ENCODE assay signal across 8 mouse cellular contexts in genomic region chr10:80985970-80986701, GRCm38 (mm10). TPM values are rescaled to one million over a fixed set of nuclear protein-coding genes. Genes with fewer than 3 reads are reported as not detected.
A peak's percentile ranks its signal among the peaks of the same experiment; 100 is the strongest.
DNase-seq lines count a peak whose midpoint lies in the region; ATAC-seq and TF ChIP-seq lines count a peak whose summit lies in the region.

No protein-coding gene starts in this region.

- no peak for TF ChIP-seq CTCF in left cerebral cortex, adult 2 months (IDR thresholded peaks at IDR 0.05)
- no peak for TF ChIP-seq CTCF in intestine, postnatal 0 days (IDR thresholded peaks at IDR 0.05; ENCODE audit: low read depth)

- peak overlapping the region; percentile 49 for H3K4me3 ChIP-seq in left cerebral cortex, adult 2 months
- H3K4me3 ChIP-seq in embryonic facial prominence, embryonic 12.5 days, result peak overlapping the region; percentile 18
- peak overlapping the region; percentile 47 for H3K4me3 ChIP-seq in intestine, postnatal 0 days (ENCODE audit: low read depth, low read length)

- H3K4me1 ChIP-seq in embryonic facial prominence, embryonic 12.5 days, result peaks cover 15% of the 10 kb centered on the region
- H3K4me1 ChIP-seq in intestine, postnatal 0 days (replicated peaks; ENCODE audit: control insufficient read depth, insufficient read depth, low read length), result peaks cover 2% of the 10 kb centered on the region; the same call in 1 of the 2 replicates

- peaks cover 40% of the 10 kb centered on the region for H3K27me3 ChIP-seq in embryonic facial prominence, embryonic 12.5 days
- H3K27me3 ChIP-seq in intestine, postnatal 0 days (replicated peaks; ENCODE audit: control insufficient read depth, insufficient read depth, low read length), result no peaks in the 10 kb centered on the region

- no peak for ATAC-seq in embryonic facial prominence, embryonic 12.5 days (ENCODE audit: insufficient number of reproducible peaks, insufficient read depth, low FRiP score, low TSS enrichment)
- peak; percentile 14 for ATAC-seq in intestine, postnatal 0 days

- WGBS in embryonic facial prominence, embryonic 12.5 days, result 30% methylated on average over 13 of the region's 13 CpGs
- WGBS in intestine, postnatal 0 days, result 24% methylated on average over 13 of the region's 13 CpGs

- H3K9me3 ChIP-seq in embryonic facial prominence, embryonic 12.5 days, result no peaks in the 10 kb centered on the region
- H3K9me3 ChIP-seq in intestine, postnatal 0 days (ENCODE audit: control insufficient read depth), result no peaks in the 10 kb centered on the region

- intact Hi-C loops in left cerebral cortex, adult 2 months (cut with DNase I), result no loop called here

- H3K4me2 ChIP-seq in embryonic facial prominence, embryonic 12.5 days (replicated peaks), result peak overlapping the region; percentile 36
- H3K4me2 ChIP-seq in intestine, postnatal 0 days (replicated peaks; ENCODE audit: low read depth), result peak overlapping the region; percentile 84

- DNase-seq in left cerebral cortex, adult 2 months (ENCODE audit: extremely low spot score in 1 of 2, low spot score in 2 of 2), result no peak
- no peak for DNase-seq in left cerebral cortex, adult 9 months (ENCODE audit: low spot score in 2 of 2)
- peak; percentile 70 for DNase-seq in naive thymus-derived CD4-positive, alpha-beta T cell, adult 2 months (ENCODE audit: low read depth)
- DNase-seq in spleen, postnatal 4 days (ENCODE audit: low spot score in 2 of 2), result no peak
- no peak for DNase-seq in urinary bladder, postnatal 36 days (ENCODE audit: low spot score in 2 of 2)
- DNase-seq in adrenal gland, postnatal 14 days, result no peak

- no peaks in the 10 kb centered on the region for H3K36me3 ChIP-seq in embryonic facial prominence, embryonic 12.5 days
- no peaks in the 10 kb centered on the region for H3K36me3 ChIP-seq in intestine, postnatal 0 days (ENCODE audit: control insufficient read depth, insufficient read depth)

- H3K27ac ChIP-seq in left cerebral cortex, adult 2 months, result peak overlapping the region; percentile 69
- H3K27ac ChIP-seq in embryonic facial prominence, embryonic 12.5 days, result no peak overlapping the region
- peak overlapping the region; percentile 37; the same call in 1 of the 2 replicates for H3K27ac ChIP-seq in intestine, postnatal 0 days (ENCODE audit: low read depth, low read length)

- H3K9ac ChIP-seq in embryonic facial prominence, embryonic 12.5 days, result peak overlapping the region; percentile 16; the same call in 1 of the 2 replicates
- H3K9ac ChIP-seq in intestine, postnatal 0 days (ENCODE audit: low read depth, low read length), result peak overlapping the region; percentile 35

RNA-seq across cellular contexts. Expression of gene Gng7, which starts 28.6 kb away (rescaled TPM):
- total RNA-seq in left cerebral cortex, adult 2 months (2021), result 100 to 1,000 TPM in 1 of 2 experiments, 10 to 100 TPM in 1; 66.6 to 111 TPM
- polyA plus RNA-seq in embryonic facial prominence, embryonic 12.5 days (2016; fragmentation: Nextera tagmentation; extraction: Ambion mirVana), result 11.0 and 11.4 TPM in 2 replicates
- 0.81 and 1.2 TPM in 2 replicates for polyA plus RNA-seq in intestine, postnatal 0 days (2015; fragmentation: Nextera tagmentation; extraction: Ambion mirVana)
- total RNA-seq in adrenal gland, postnatal 14 days (2021), result 5.9 and 6.2 TPM in 2 replicates

RNA-seq across cellular contexts. Expression of gene Diras1, which starts 39.3 kb away (rescaled TPM):
- total RNA-seq in left cerebral cortex, adult 2 months (2021), result 100 to 1,000 TPM; 100 to 116 TPM
- 1.9 and 2.1 TPM in 2 replicates for polyA plus RNA-seq in embryonic facial prominence, embryonic 12.5 days (2016; fragmentation: Nextera tagmentation; extraction: Ambion mirVana)
- polyA plus RNA-seq in intestine, postnatal 0 days (2015; fragmentation: Nextera tagmentation; extraction: Ambion mirVana), result 0.43 and 0.91 TPM in 2 replicates
- 2.1 and 2.3 TPM in 2 replicates for total RNA-seq in adrenal gland, postnatal 14 days (2021)

RNA-seq across cellular contexts. Expression of gene Slc39a3, which starts 51.1 kb away (rescaled TPM):
- 10 to 100 TPM; 61.3 to 62.5 TPM for total RNA-seq in left cerebral cortex, adult 2 months (2021)
- polyA plus RNA-seq in embryonic facial prominence, embryonic 12.5 days (2016; fragmentation: Nextera tagmentation; extraction: Ambion mirVana), result 21.8 and 21.9 TPM in 2 replicates
- polyA plus RNA-seq in intestine, postnatal 0 days (2015; fragmentation: Nextera tagmentation; extraction: Ambion mirVana), result 10.5 and 11.1 TPM in 2 replicates
- total RNA-seq in adrenal gland, postnatal 14 days (2021), result 30.3 and 30.5 TPM in 2 replicates

RNA-seq across cellular contexts. Expression of gene Gadd45b, which starts 56.3 kb away (rescaled TPM):
- 10 to 100 TPM; 24.0 to 36.0 TPM for total RNA-seq in left cerebral cortex, adult 2 months (2021)
- 15.9 and 20.5 TPM in 2 replicates for polyA plus RNA-seq in embryonic facial prominence, embryonic 12.5 days (2016; fragmentation: Nextera tagmentation; extraction: Ambion mirVana)
- polyA plus RNA-seq in intestine, postnatal 0 days (2015; fragmentation: Nextera tagmentation; extraction: Ambion mirVana), result 19.9 and 20.1 TPM in 2 replicates
- total RNA-seq in adrenal gland, postnatal 14 days (2021), result 29.8 and 91.3 TPM in 2 replicates

Comparison
In these comparisons a context has a peak if more than half of its experiments do, and no peak if none do; other contexts are left out.
1. RNA of gene Diras1, which starts 39.3 kb away (total RNA-seq): 100 to 116 TPM in left cerebral cortex, adult 2 months; 2.1 to 2.3 TPM in adrenal gland, postnatal 14 days; every median in the first group is over 10 times any median in the second.
2. Peak in every context shown above with its lines, with median percentiles within 50 percentile points of each other: H3K4me3 ChIP-seq.